Mouse (Mus musculus): Measurements from ENCODE around the gene Nck2.

- peak; percentile 40 for TF ChIP-seq CTCF (IDR thresholded peaks at IDR 0.05; ENCODE audit: low read depth)
- no peak for TF ChIP-seq EP300 (IDR thresholded peaks at IDR 0.05; ENCODE audit: low read depth)
Measured at GRCm38 (mm10) chr1:43403341-43403740, 41.0 kb upstream of the Nck2 start.
